Comparison of ENCODE assay signal across 8 mouse cellular contexts in the genomic region with DNA sequence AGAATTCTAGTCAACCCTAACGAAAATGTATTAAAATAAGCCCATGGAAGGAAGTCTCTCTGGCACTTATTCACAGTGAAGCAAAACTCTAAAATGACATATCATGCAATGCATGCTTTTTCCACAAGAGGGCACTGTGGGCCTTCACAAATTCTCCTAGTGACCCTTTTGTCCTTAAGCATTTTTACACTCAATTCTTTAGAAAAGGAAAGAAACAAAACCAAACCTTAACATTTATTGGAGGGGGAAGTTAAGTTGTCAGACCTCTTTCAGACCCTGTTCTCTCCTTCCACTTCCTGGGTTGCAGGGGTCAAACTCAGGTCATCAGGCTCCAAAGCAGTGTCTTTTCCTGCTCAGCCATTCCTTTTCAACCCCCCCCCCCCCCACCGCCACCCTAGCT. TPM values are rescaled to one million over a fixed set of nuclear protein-coding genes. Genes with fewer than 3 reads are reported as not detected.
DNase-seq lines count a peak whose midpoint lies in the region; ATAC-seq and TF ChIP-seq lines count a peak whose summit lies in the region.
"Not testable (repeated sequence)": the region's sequence is repeated elsewhere in the genome, so short reads cannot be mapped to it uniquely, and the experiment has no call there.

No protein-coding gene starts in this region.

- H3K4me1 ChIP-seq in forebrain, embryonic 15.5 days; hindbrain, embryonic 14.5 days (replicated peaks; ENCODE audit: control insufficient read depth, insufficient read depth, low read length); liver, postnatal 0 days (ENCODE audit: insufficient read depth); neural tube, embryonic 11.5 days (ENCODE audit: control insufficient read depth, insufficient read depth, low read length); thymus, adult 2 months (replicated peaks; ENCODE audit: control insufficient read depth, insufficient read depth, low read length): not testable (repeated sequence)

- not testable (repeated sequence) for H3K4me2 ChIP-seq in forebrain, embryonic 15.5 days (replicated peaks); hindbrain, embryonic 14.5 days (replicated peaks); liver, postnatal 0 days (ENCODE audit: low read depth, low read length); neural tube, embryonic 11.5 days (ENCODE audit: low read depth)

- H3K36me3 ChIP-seq in forebrain, embryonic 15.5 days; hindbrain, embryonic 14.5 days (replicated peaks; ENCODE audit: control insufficient read depth, insufficient read depth); liver, postnatal 0 days (replicated peaks; ENCODE audit: insufficient read depth, low read length); neural tube, embryonic 11.5 days (ENCODE audit: control insufficient read depth, insufficient read depth, low read length); thymus, adult 2 months (ENCODE audit: control insufficient read depth, insufficient read depth, low read length): not testable (repeated sequence)

- peak; percentile 16 for DNase-seq in ES-CJ7 (ENCODE audit: low read depth, low spot score)
- peak; percentile 3 for DNase-seq in c-Kit-positive CD71-positive TER-119-positive erythroid progenitor cells, embryonic 14.5 days (ENCODE audit: low spot score)
- DNase-seq in hindbrain, embryonic 14.5 days (ENCODE audit: low spot score): peak; percentile 45
- peak; percentile 5 to 14 for DNase-seq in kidney, postnatal 36 days
- not testable (repeated sequence) for DNase-seq in liver, postnatal 0 days; neural tube, embryonic 11.5 days (ENCODE audit: low spot score)
- DNase-seq in thymus, adult 2 months: peak; percentile 18

- H3K9ac ChIP-seq in forebrain, embryonic 15.5 days (replicated peaks); hindbrain, embryonic 14.5 days; liver, postnatal 0 days (replicated peaks); neural tube, embryonic 11.5 days (ENCODE audit: low read length): not testable (repeated sequence)

- TF ChIP-seq POLR2A in thymus, adult 2 months (IDR thresholded peaks at IDR 0.05; ENCODE audit: control insufficient read depth, extremely low read depth, insufficient read depth, low read length, poor library complexity): not testable (repeated sequence)

- 2% methylated on average over 2 of the region's 2 CpGs for WGBS in forebrain, embryonic 15.5 days
- WGBS in hindbrain, embryonic 14.5 days: 14% methylated on average over 1 of the region's 2 CpGs
- WGBS in liver, postnatal 0 days (ENCODE audit: insufficient replicate concordance): 41% methylated on average over 2 of the region's 2 CpGs
- 15% methylated on average over 2 of the region's 2 CpGs for WGBS in neural tube, embryonic 11.5 days
- 50% methylated on average over 2 of the region's 2 CpGs for WGBS in thymus, adult 2 months

- peak; percentile 55; the same call in 1 of the 2 replicates for ATAC-seq in forebrain, embryonic 15.5 days (replicated peaks)
- peak; percentile 40; the same call in 1 of the 2 replicates for ATAC-seq in hindbrain, embryonic 14.5 days (ENCODE audit: low FRiP score)
- not testable (repeated sequence) for ATAC-seq in liver, postnatal 0 days
- peak; percentile 53 for ATAC-seq in neural tube, embryonic 11.5 days (ENCODE audit: insufficient read depth, low FRiP score, low TSS enrichment)

- H3K27me3 ChIP-seq in forebrain, embryonic 15.5 days; hindbrain, embryonic 14.5 days (ENCODE audit: control insufficient read depth, insufficient read depth, low read length); liver, postnatal 0 days (ENCODE audit: insufficient read depth, low read length); neural tube, embryonic 11.5 days (ENCODE audit: control insufficient read depth, insufficient read depth, low read length); thymus, adult 2 months (ENCODE audit: control insufficient read depth, insufficient read depth, low read length): not testable (repeated sequence)

- TF ChIP-seq EP300 in liver, postnatal 0 days (IDR thresholded peaks at IDR 0.05; ENCODE audit: low read depth): not testable (repeated sequence)

- H3K9me3 ChIP-seq in forebrain, embryonic 15.5 days; hindbrain, embryonic 14.5 days (ENCODE audit: control insufficient read depth, low read length); liver, postnatal 0 days (ENCODE audit: low read length); neural tube, embryonic 11.5 days (ENCODE audit: control insufficient read depth, low read length): not testable (repeated sequence)

- not testable (repeated sequence) for H3K27ac ChIP-seq in forebrain, embryonic 15.5 days (replicated peaks); hindbrain, embryonic 14.5 days; liver, postnatal 0 days (ENCODE audit: low read depth); neural tube, embryonic 11.5 days (ENCODE audit: low read depth, low read length); thymus, adult 2 months (ENCODE audit: control insufficient read depth, insufficient read depth, low read length)

- TF ChIP-seq CTCF in liver, postnatal 0 days (IDR thresholded peaks at IDR 0.05; ENCODE audit: low read depth): peak; percentile 58
- not testable (repeated sequence) for TF ChIP-seq CTCF in thymus, adult 2 months (IDR thresholded peaks at IDR 0.05; ENCODE audit: borderline replicate concordance, control insufficient read depth, extremely low read depth, insufficient read depth, low read length, poor library complexity)

- H3K4me3 ChIP-seq in forebrain, embryonic 15.5 days; hindbrain, embryonic 14.5 days (replicated peaks; ENCODE audit: low read length); liver, postnatal 0 days (ENCODE audit: low read depth, low read length); neural tube, embryonic 11.5 days (ENCODE audit: low read depth, low read length); thymus, adult 2 months (ENCODE audit: control insufficient read depth, insufficient read depth, low read length): not testable (repeated sequence)

RNA-seq across cellular contexts. Expression of gene Desi2, which starts 40.7 kb away (rescaled TPM):
- polyA plus RNA-seq in forebrain, embryonic 15.5 days (2015; fragmentation: Nextera tagmentation; extraction: Ambion mirVana): 20.0 and 23.4 TPM in 2 replicates
- 22.5 and 22.6 TPM in 2 replicates for polyA plus RNA-seq in hindbrain, embryonic 14.5 days (2014; fragmentation: Nextera tagmentation; extraction: Ambion mirVana)
- 26.5 and 33.8 TPM in 2 replicates for polyA plus RNA-seq in liver, postnatal 0 days (2015; fragmentation: Nextera tagmentation; extraction: Ambion mirVana)
- polyA plus RNA-seq in neural tube, embryonic 11.5 days (2014; fragmentation: Nextera tagmentation; extraction: Ambion mirVana): 17.8 and 18.0 TPM in 2 replicates
- polyA plus RNA-seq in thymus, adult 2 months (2012; rRNA removed): 14.8 and 15.7 TPM in 2 replicates
